Mouse (Mus musculus): ENCODE results near the gene Ar.

Ar gene

DNA sequence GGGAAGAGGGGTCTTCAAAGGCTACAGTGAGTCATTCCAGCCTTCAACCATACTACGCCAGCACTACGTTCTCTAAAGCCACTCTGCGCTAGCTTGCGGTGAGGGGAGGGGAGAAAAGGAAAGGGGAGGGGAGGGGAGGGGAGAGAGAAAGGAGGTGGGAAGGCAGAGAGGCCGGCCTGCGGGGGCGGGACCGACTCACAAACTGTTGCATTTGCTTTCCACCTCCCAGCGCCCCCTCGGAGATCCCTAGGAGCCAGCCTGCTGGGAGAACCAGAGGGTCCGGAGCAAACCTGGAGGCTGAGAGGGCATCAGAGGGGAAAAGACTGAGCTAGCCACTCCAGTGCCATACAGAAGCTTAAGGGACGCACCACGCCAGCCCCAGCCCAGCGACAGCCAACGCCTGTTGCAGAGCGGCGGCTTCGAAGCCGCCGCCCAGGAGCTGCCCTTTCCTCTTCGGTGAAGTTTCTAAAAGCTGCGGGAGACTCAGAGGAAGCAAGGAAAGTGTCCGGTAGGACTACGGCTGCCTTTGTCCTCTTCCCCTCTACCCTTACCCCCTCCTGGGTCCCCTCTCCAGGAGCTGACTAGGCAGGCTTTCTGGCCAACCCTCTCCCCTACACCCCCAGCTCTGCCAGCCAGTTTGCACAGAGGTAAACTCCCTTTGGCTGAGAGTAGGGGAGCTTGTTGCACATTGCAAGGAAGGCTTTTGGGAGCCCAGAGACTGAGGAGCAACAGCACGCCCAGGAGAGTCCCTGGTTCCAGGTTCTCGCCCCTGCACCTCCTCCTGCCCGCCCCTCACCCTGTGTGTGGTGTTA, at the start of gene Ar:
TSS of gene Ar (plus strand) at position 239 of the 812 bp plus-strand sequence.
- DNase-seq (ENCODE audit: low spot score): no peak

DNA sequence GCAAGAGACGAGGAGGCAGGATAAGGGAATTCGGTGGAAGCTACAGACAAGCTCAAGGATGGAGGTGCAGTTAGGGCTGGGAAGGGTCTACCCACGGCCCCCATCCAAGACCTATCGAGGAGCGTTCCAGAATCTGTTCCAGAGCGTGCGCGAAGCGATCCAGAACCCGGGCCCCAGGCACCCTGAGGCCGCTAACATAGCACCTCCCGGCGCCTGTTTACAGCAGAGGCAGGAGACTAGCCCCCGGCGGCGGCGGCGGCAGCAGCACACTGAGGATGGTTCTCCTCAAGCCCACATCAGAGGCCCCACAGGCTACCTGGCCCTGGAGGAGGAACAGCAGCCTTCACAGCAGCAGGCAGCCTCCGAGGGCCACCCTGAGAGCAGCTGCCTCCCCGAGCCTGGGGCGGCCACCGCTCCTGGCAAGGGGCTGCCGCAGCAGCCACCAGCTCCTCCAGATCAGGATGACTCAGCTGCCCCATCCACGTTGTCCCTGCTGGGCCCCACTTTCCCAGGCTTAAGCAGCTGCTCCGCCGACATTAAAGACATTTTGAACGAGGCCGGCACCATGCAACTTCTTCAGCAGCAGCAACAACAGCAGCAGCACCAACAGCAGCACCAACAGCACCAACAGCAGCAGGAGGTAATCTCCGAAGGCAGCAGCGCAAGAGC, 1.3 kb downstream of the Ar start:
- no peak for DNase-seq (ENCODE audit: low spot score)

DNA sequence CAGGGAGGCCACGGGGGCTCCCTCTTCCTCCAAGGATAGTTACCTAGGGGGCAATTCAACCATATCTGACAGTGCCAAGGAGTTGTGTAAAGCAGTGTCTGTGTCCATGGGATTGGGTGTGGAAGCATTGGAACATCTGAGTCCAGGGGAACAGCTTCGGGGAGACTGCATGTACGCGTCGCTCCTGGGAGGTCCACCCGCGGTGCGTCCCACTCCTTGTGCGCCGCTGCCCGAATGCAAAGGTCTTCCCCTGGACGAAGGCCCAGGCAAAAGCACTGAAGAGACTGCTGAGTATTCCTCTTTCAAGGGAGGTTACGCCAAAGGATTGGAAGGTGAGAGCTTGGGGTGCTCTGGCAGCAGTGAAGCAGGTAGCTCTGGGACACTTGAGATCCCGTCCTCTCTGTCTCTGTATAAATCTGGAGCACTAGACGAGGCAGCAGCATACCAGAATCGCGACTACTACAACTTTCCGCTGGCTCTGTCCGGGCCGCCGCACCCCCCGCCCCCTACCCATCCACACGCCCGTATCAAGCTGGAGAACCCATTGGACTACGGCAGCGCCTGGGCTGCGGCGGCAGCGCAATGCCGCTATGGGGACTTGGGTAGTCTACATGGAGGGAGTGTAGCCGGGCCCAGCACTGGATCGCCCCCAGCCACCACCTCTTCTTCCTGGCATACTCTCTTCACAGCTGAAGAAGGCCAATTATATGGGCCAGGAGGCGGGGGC, 2.0 kb downstream of the Ar start:
- no peak for DNase-seq (ENCODE audit: low spot score)

DNA sequence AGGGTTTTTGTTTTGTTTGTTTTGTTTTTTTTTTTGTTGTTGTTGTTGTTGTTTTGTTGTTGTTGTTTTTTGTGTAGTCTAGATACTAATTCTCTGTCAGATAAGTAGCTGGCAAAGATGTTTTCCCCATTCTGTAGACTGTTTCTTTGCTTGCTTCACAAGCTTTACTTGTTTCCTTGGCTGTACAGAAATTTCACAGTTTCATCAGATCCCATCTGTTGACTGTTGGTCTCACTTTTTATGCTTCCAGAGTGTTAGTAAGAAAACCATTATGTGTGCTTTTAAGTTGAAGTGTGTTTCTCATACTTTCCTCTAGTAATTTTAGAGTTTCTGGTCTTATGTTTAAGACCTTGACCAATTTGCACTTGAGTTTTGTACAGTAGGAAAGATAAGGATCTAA, 41.2 kb downstream of the Ar start:
- DNase-seq (ENCODE audit: low spot score): no peak

DNA sequence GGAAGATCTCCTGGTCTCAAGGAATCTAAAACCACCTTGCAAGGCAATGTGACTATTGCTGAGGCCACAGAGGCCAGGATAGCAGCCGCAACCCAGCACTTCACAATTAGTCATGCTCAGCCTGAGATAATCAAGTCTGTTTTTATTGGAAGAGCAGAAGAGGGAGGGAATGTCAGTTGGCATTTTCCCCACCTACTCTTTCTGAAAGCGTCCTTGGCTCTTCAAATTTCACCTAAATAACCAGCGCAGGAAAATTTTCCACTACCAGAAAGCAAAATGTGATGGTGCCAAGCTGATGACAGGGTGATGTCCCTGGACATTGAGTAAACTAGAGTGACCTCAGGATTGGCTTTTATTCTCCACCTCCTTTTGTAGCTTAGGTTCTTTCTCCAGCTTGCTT, 57.2 kb downstream of the Ar start:
- no peak for DNase-seq (ENCODE audit: low spot score)

DNA sequence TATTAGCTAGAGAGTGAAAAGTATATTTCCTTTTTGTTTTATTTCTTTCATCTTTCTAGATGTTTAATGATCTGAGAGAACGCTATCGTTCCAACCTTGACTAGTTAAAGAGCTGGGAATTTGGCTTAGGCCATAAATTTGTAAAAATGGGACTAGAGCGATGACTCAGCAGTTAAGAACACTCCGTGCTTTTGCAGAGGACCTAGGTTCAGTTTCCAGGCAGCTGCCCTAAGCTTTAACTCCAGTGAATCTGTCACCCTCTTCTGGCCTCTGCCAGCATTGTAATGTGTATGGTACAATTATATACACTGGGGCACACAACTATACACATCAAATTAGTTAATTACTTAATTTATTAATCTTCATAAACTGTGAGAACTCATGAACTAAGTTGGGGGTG, 58.6 kb downstream of the Ar start:
- no peak for DNase-seq (ENCODE audit: low spot score)

DNA sequence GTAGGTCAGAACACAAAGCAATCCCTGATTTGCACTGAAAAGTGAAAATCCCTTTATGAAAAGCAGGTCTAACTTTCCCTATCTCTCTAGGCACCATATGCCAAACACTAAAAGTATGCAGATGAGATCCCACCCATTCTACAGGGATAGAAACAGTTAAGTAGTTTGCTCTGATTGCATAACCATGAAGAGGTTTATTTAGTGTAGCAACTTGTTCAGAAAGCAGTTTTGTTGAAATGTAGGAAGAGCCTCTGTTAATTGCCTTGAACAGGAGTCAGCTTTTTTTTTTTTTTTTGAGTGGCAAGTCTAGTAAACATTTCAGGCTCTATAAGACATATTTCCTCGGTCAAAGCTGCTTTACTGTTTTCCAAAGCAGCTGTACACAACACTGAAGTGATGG, 67.5 kb downstream of the Ar start:
- DNase-seq (ENCODE audit: low spot score): no peak

DNA sequence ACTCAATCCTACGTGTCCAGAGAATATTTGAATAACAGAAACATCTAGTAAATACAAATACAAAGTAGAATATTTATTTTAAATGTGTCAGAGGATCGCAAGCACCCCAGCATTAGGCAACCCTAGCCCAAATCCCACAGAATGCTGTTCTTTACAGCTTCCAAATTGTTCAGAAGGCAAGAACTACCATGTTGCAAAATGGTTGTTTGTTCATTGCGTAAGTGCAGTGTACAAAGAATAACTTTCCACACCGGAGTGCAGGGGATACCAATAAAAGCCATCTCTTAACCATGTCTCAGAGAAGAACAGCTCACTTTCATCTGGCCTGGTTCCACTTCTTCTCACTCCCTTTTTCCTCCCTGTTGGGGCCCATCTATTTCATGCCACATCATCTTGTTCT, 90.4 kb downstream of the Ar start:
- no peak for DNase-seq (ENCODE audit: low spot score)

DNA sequence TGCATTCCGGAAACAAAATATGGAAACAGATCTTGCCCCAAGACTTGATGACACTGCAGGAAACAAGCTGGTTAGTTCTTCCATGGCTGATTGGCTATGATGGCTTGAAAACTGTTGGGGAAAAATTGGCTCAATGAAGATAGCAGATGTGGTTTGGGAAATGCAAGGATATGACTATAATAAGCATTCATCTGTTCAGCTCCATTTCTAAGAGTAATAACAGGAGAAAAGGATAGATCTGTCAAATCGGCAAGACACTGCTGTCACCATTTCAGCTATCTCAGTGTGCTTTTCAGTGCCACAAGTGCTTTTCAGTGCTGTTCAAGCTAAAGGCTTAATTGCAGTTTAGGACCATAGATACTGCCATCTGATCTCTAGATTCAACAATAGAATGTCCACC, 96.5 kb downstream of the Ar start:
- no peak for DNase-seq (ENCODE audit: low spot score)

DNA sequence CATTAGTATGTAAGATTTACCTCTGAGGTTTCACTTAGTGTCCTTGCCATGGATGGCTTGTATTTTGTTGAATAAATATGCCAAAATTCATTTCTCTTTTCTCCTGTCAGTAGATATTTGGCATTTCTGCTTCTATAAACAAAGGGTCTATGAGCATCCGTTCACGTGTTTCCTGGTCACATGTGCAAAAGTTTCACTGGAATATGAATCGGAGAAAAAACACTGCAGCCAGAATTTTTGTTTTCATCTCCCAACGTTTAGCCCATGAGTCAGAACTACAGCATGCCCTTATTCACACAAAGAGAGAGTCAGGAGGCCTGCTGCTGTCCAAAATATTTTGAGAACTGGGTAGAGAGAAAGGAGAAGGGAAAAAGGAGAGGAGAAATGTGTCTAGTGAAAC, 99.8 kb downstream of the Ar start:
- no peak for DNase-seq (ENCODE audit: low spot score)

DNA sequence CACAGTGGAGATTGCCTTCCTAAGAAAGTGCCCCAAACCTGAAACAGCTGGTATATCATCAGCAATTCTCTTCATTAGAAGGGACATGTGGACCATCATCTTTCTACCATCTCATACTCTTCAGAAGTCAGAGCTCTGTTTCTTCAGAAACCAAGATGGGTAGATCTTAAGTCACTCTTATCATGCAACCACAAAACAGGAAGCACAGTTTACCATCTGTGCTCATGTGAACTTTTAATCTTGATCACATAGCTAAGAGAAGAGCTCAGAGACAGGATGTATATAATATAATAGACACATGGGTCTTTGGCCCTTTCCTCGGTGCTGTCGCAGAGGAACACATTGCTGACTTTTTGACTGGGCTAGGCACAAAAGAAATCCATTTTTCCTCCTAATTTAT, 111.1 kb downstream of the Ar start:
- DNase-seq (ENCODE audit: low spot score): no peak

DNA sequence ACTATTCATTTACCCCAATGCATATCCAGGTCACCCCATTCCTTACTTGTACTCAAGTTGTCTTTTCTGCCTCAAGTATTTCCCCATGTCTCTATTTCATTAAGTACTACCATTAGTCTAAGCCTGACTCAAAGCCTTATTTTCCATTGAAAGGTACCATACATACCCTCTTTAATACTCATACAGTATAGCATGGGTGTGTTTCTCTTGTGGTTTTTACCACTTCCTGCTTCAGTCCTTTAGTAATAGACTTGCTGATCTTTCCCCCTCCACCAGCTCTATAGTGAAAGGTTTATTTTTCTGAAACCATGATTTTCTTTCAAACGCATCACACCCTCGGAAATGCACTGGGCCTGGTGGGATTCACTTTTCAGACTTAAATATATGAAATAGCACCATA, 117.2 kb downstream of the Ar start:
- no peak for DNase-seq (ENCODE audit: low spot score)

DNA sequence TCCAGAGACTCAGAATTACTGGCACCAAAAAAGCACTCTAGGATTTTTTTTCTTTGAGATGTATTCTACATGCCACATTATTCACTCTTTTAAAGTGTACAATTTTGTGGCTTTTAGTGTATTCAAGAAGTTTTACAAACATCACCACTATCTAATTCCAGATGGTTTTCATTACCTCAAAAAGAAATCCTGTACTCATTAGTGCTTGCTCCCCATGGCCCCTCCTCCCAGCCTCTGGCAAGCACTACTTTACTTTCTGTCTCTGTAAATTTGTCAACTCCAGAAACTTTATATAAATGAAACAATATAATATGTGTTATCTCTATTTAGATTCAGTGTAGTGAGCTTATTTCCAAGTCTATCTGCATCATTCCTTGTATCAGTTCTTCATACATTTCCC, 122.8 kb downstream of the Ar start:
- no peak for DNase-seq (ENCODE audit: low spot score)

DNA sequence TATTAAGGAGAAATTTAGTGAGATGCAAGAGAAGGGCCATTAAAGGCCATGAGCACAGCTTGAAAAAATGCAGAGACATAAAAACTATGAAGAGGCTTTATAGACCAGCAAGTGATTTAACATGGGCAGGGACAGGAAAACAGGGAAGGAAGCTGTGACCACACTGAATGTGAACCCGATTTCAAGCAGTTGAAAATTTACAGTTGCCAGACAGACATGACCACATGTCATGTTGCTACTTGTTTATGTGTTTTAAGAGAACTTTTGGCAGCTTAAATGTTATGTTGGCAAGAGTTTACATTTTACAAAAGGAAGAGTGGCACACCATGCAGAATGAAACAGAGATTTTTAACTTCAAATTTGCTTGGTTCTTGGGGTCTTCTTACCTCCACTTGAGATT, 143.2 kb downstream of the Ar start:
- no peak for DNase-seq (ENCODE audit: low spot score)

DNA sequence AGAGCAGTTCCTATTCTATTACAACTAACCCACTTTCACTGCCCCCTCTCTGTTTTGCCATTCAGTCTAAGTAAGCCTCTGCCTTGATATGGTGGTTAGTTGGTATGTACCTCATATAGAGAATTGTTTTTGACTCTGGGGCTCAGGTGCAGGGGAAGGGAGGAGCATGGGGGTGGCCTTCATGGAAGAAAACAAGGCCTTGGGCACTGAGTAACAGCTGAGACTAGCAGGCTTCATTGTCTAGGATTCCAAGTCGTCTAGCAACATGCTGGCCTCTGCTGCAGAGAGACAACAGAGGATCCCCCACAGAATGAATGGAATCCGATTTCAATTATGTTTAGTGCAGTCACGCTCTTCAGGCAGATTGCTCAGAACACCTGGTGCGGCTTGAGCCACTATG, 152.1 kb downstream of the Ar start:
- no peak for DNase-seq (ENCODE audit: low spot score)

DNA sequence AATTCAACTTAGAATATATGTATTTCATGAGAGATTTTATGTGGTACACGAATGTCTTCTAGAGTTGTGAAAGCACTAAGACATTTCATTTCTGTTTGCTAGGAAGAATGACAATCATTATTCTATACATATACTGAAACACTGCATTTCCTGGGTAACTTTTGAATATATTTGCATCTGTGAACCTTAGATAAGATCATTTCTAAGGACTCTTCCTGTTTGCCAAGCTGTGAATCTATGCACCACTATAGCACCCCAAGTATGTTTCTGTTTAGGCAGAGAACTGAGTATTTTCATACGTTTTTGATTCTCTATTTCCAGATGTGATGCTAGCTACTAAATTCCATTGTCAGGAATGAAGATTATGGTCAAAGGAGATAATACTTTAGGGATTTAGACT, 153.4 kb downstream of the Ar start:
- no peak for DNase-seq (ENCODE audit: low spot score)

DNA sequence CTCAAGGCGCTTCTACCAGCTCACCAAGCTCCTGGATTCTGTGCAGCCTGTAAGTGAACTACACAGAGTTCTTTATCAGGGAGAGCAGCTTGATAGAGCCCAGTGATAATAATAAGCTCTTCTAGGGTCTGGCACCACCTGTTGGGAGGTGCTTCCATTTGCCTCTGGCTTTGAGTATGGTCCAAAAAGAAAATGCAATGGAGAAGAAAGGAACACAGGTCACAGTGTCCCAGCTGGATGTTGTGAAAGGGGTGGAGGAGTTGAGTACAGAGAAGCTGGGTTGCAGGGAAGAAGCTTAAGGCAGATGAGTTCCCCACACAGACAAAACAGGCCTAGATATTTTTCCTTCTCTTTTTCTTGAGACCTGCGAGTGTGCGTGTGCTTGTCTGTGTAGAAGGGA, 167.4 kb downstream of the Ar start:
- DNase-seq (ENCODE audit: low spot score): no peak

DNA sequence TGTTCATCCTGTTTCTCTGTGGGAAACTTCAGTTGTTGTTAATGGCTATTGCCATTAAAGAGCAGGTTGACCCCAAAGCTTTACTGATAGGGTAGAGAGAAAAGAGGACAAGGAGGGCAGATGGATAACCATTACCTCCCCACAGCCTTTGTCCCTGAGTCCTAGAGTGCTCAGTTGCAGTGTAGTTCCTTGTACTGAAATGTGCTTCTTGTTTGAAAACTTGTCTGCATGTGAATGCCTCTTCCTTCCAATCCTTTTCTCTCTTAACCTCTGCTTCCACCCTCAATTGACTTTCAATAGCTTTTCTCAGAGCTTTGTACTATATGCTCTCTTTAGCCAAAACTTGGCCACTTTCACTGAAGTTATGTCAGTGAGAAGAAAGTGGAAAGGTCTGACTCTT, 168.9 kb downstream of the Ar start:
- DNase-seq (ENCODE audit: low spot score): no peak

DNA sequence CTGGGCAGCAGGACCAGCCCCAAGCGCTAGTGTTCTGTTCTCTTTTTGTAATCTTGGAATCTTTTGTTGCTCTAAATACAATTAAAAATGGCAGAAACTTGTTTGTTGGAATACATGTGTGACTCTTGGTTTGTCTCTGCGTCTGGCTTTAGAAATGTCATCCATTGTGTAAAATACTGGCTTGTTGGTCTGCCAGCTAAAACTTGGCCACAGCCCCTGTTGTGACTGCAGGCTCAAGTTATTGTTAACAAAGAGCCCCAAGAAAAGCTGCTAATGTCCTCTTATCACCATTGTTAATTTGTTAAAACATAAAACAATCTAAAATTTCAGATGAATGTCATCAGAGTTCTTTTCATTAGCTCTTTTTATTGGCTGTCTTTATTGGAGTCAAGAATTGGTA, 174.5 kb downstream of the Ar start:
- peak; percentile 7 for DNase-seq (ENCODE audit: low spot score)

DNA sequence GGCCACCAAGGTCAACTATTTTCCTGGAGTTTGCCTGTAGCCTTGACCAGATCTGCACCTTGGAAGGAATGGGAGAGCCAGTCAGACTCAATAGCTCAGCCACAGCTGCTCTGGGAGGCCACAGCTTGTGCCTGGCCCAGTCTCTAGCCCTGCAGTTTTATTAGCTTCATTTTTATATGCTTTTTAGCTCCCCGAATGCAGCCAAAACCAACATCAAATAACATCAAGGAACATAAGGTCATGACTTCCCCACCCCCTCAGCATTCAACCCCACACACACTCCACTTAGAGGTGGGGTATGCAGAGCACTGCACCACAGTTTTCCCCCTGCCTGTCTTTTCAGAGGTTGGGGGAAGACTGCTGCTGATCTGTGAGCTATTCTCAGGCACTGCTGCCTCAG, 198.9 kb downstream of the Ar start:
- DNase-seq (ENCODE audit: low spot score): no peak

DNA sequence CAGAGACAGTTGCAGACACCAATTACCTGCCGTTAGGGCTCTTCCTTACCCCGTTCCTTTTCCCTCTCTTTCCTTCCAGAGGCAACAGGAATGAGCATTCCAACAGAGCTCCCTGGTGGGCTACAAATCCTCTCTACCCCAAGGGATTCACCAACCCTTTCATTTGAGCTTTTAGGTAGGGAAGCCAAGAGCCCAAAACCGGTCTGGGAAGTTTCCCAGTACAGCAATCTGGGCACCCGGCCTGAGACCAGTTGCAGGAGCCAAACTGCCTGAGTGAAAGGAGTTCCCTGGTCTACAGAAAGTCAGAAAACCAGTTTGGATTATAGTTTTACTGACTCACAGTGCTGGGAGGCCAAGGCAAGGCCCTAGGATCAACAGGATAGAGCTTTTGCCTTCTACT, 199.5 kb downstream of the Ar start:
- peak; percentile 46 for DNase-seq (ENCODE audit: low spot score)
